Mouse (Mus musculus): Measurements from ENCODE around the gene Eif4g2. TPM values are rescaled to one million over a fixed set of nuclear protein-coding genes. Genes with fewer than 3 reads are reported as not detected.

Gene Eif4g2
- polyA plus RNA-seq, 1 experiment from 2014 or later = 913 TPM

DNA sequence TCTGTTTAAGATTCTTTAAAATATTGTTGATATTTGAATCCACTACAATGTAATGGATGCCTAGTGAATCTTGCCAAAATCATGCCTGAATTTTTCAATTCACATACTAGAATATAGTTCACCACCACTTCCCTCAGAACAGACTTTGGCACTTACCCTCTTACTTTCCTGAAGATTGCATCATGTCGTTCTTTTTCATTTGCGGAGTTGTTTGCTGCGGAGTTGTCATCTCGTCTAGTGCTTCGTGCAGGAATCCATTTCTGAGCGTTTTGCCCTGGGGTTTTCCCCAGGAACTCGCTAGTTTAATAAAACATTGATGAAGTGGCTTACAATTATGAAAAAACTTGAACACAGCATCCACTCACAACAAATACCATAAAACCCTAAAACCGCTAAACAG, 2.8 kb downstream of the Eif4g2 start:
- Histone ChIP-seq H3K27ac (replicated peaks; ENCODE audit: low read depth, low read length) (no peak overlapping the region), H3K4me3 (ENCODE audit: low read depth, low read length) (peak overlapping the region; percentile 99; the same call in 1 of the 2 replicates), H3K4me1 (ENCODE audit: control insufficient read depth, insufficient read depth, low read length) (peaks cover 20% of the 10 kb centered on the region), H3K36me3 (ENCODE audit: control insufficient read depth, insufficient read depth, low read length) (peaks cover 67% of the 10 kb centered on the region), H3K9me3 (ENCODE audit: control insufficient read depth, low read length) (no peaks in the 10 kb centered on the region), H3K4me2 (ENCODE audit: low read depth, low read length) (peak overlapping the region; percentile 83), H3K27me3 (replicated peaks; ENCODE audit: control insufficient read depth, insufficient read depth, low read length) (no peaks in the 10 kb centered on the region), H3K9ac (ENCODE audit: low read depth, low read length) (0 out of 2 replicates have a peak overlapping the region, but pooled peaks have one; percentile 2)
- WGBS = 84% methylated on average over 8 of the region's 8 CpGs
- DNase-seq (ENCODE audit: low spot score) (no peak), ATAC-seq (ENCODE audit: low read depth) (no peak)

GRCm38 (mm10) chr7:111078271-111078670, 4.6 kb downstream of the Eif4g2 start:
- no peak for ATAC-seq (ENCODE audit: low read depth)
- no peak for DNase-seq (ENCODE audit: low spot score)
- 93% methylated on average over 4 of the region's 4 CpGs for WGBS

DNA sequence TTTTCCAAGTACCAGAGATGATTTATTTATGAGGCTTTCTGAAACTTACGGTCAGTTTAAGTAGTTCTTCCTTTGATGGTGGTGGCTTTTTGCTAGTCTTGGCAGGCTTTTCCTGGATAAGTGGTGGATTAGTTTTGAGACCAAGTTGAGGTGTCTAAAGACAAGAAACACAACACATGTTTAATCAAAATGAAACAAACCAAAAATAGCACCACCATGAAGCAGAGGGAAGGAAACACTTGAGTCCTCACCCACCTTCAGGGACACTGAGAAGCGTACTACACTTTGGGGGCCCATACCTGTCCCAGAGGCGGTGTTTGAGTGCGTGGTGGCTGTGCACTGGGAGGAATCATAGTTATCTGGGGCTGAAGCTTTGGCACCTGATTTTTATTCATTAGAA, 7.5 kb downstream of the Eif4g2 start:
- Histone ChIP-seq H3K9ac (ENCODE audit: low read depth, low read length) (no peak overlapping the region), H3K4me1 (ENCODE audit: control insufficient read depth, insufficient read depth, low read length) (peaks cover 10% of the 10 kb centered on the region; the same call in 1 of the 2 replicates), H3K27ac (replicated peaks; ENCODE audit: low read depth, low read length) (no peak overlapping the region), H3K4me2 (ENCODE audit: low read depth, low read length) (no peak overlapping the region), H3K9me3 (ENCODE audit: control insufficient read depth, low read length) (no peaks in the 10 kb centered on the region), H3K27me3 (replicated peaks; ENCODE audit: control insufficient read depth, insufficient read depth, low read length) (no peaks in the 10 kb centered on the region), H3K4me3 (ENCODE audit: low read depth, low read length) (no peak overlapping the region), H3K36me3 (ENCODE audit: control insufficient read depth, insufficient read depth, low read length) (peaks cover 97% of the 10 kb centered on the region)
- WGBS = 92% methylated on average over 4 of the region's 4 CpGs
- DNase-seq (ENCODE audit: low spot score) (no peak), ATAC-seq (ENCODE audit: low read depth) (no peak)

More at GRCm38 (mm10) chr7:111078271-111078670, 4.6 kb downstream of the Eif4g2 start:
- Histone ChIP-seq H3K4me3 (ENCODE audit: low read depth, low read length) (no peak overlapping the region), H3K4me1 (ENCODE audit: control insufficient read depth, insufficient read depth, low read length) (peaks cover 20% of the 10 kb centered on the region), H3K27ac (replicated peaks; ENCODE audit: low read depth, low read length) (no peak overlapping the region), H3K27me3 (replicated peaks; ENCODE audit: control insufficient read depth, insufficient read depth, low read length) (no peaks in the 10 kb centered on the region), H3K4me2 (ENCODE audit: low read depth, low read length) (no peak overlapping the region), H3K9ac (ENCODE audit: low read depth, low read length) (no peak overlapping the region), H3K36me3 (ENCODE audit: control insufficient read depth, insufficient read depth, low read length) (peaks cover 85% of the 10 kb centered on the region), H3K9me3 (ENCODE audit: control insufficient read depth, low read length) (no peaks in the 10 kb centered on the region)

DNA sequence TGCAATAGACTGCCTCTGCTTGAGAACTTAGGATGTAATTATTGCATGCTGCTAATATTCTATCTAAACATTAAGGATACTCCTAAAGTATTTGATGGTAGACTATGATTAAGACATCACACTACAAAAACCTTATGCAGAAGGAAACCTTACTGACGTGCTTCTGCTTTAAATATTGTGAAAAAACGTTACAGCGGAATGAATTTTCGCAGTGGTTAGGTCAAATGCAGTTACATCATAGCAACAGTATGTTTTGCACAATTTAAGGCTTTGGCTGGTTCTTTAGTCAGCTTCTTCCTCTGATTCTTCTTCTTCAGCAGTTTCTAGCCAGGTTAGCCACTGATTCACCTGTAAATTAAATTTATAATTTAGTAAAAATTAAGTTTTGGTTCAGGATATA, 10.4 kb downstream of the Eif4g2 start:
- no peak overlapping the region for H3K9ac ChIP-seq (ENCODE audit: low read depth, low read length)
- H3K9me3 ChIP-seq (ENCODE audit: control insufficient read depth, low read length) = peaks cover 15% of the 10 kb centered on the region
- H3K4me1 ChIP-seq (ENCODE audit: control insufficient read depth, insufficient read depth, low read length) = no peaks in the 10 kb centered on the region
- H3K36me3 ChIP-seq (ENCODE audit: control insufficient read depth, insufficient read depth, low read length) = peaks cover 97% of the 10 kb centered on the region
- no peaks in the 10 kb centered on the region for H3K27me3 ChIP-seq (replicated peaks; ENCODE audit: control insufficient read depth, insufficient read depth, low read length)
- no peak overlapping the region for H3K27ac ChIP-seq (replicated peaks; ENCODE audit: low read depth, low read length)
- ATAC-seq (ENCODE audit: low read depth) = no peak
- 93% methylated on average over 4 of the region's 4 CpGs for WGBS
- DNase-seq (ENCODE audit: low spot score) = no peak
- no peak overlapping the region for H3K4me3 ChIP-seq (ENCODE audit: low read depth, low read length)
- H3K4me2 ChIP-seq (ENCODE audit: low read depth, low read length) = no peak overlapping the region

DNA sequence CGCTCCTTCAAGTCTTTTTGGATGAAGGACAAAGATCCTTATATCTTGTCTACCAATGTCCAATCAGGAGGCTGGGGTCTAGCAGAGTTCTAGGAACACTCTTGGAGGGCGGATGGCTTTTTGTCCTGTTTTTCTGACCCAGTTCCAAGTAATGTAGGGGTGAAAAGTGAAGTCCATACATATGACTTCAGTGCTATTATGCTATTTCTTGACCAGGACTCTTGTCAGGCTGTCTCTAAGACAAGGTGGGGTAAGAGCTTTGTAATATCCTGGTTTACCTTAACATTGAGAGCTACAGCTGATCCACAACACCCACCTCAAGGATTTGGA, 12.7 kb downstream of the Eif4g2 start:
- peaks cover 15% of the 10 kb centered on the region for H3K9me3 ChIP-seq (ENCODE audit: control insufficient read depth, low read length)
- no peaks in the 10 kb centered on the region for H3K27me3 ChIP-seq (replicated peaks; ENCODE audit: control insufficient read depth, insufficient read depth, low read length)
- H3K36me3 ChIP-seq (ENCODE audit: control insufficient read depth, insufficient read depth, low read length) = peaks cover 76% of the 10 kb centered on the region
- ATAC-seq (ENCODE audit: low read depth) = 0 out of 2 replicates have a peak, but pooled peaks have one; percentile 1
- no peak for DNase-seq (ENCODE audit: low spot score)
- no peaks in the 10 kb centered on the region for H3K4me1 ChIP-seq (ENCODE audit: control insufficient read depth, insufficient read depth, low read length)
- no peak overlapping the region for H3K27ac ChIP-seq (replicated peaks; ENCODE audit: low read depth, low read length)
- H3K9ac ChIP-seq (ENCODE audit: low read depth, low read length) = no peak overlapping the region
- no peak overlapping the region for H3K4me3 ChIP-seq (ENCODE audit: low read depth, low read length)
- H3K4me2 ChIP-seq (ENCODE audit: low read depth, low read length) = no peak overlapping the region
- 98% methylated on average over 2 of the region's 2 CpGs for WGBS

- H3K36me3 ChIP-seq (ENCODE audit: control insufficient read depth, insufficient read depth, low read length) = peaks cover 71% of the 10 kb centered on the region
- H3K9ac ChIP-seq (ENCODE audit: low read depth, low read length) = no peak overlapping the region
- DNase-seq (ENCODE audit: low spot score) = no peak
- H3K9me3 ChIP-seq (ENCODE audit: control insufficient read depth, low read length) = peaks cover 15% of the 10 kb centered on the region
- no peak overlapping the region for H3K27ac ChIP-seq (replicated peaks; ENCODE audit: low read depth, low read length)
- no peaks in the 10 kb centered on the region for H3K27me3 ChIP-seq (replicated peaks; ENCODE audit: control insufficient read depth, insufficient read depth, low read length)
- no peak overlapping the region for H3K4me3 ChIP-seq (ENCODE audit: low read depth, low read length)
- no peaks in the 10 kb centered on the region for H3K4me1 ChIP-seq (ENCODE audit: control insufficient read depth, insufficient read depth, low read length)
- 90% methylated on average over 7 of the region's 7 CpGs for WGBS
- peak; percentile 27; the same call in 1 of the 2 replicates for ATAC-seq (ENCODE audit: low read depth)
- no peak overlapping the region for H3K4me2 ChIP-seq (ENCODE audit: low read depth, low read length)
These were observed 13.2 kb downstream of the Eif4g2 start for GRCm38 (mm10) chr7:111069439-111070166.

GRCm38 (mm10) chr7:111068181-111068580, 14.6 kb downstream of the Eif4g2 start:
- H3K27ac ChIP-seq (replicated peaks; ENCODE audit: low read depth, low read length) = no peak overlapping the region
- H3K4me3 ChIP-seq (ENCODE audit: low read depth, low read length) = no peak overlapping the region
- H3K4me1 ChIP-seq (ENCODE audit: control insufficient read depth, insufficient read depth, low read length) = no peaks in the 10 kb centered on the region
- H3K4me2 ChIP-seq (ENCODE audit: low read depth, low read length) = no peak overlapping the region
- H3K9me3 ChIP-seq (ENCODE audit: control insufficient read depth, low read length) = peaks cover 21% of the 10 kb centered on the region
- ATAC-seq (ENCODE audit: low read depth) (no peak), DNase-seq (ENCODE audit: low spot score) (no peak)
- no peaks in the 10 kb centered on the region for H3K27me3 ChIP-seq (replicated peaks; ENCODE audit: control insufficient read depth, insufficient read depth, low read length)
- 98% methylated on average over 3 of the region's 3 CpGs for WGBS
- H3K9ac ChIP-seq (ENCODE audit: low read depth, low read length) = no peak overlapping the region
- H3K36me3 ChIP-seq (ENCODE audit: control insufficient read depth, insufficient read depth, low read length) = peaks cover 62% of the 10 kb centered on the region

- DNase-seq (ENCODE audit: low spot score) (no peak), ATAC-seq (ENCODE audit: low read depth) (no peak)
- no peak overlapping the region for H3K9ac ChIP-seq (ENCODE audit: low read depth, low read length)
- no peak overlapping the region for H3K27ac ChIP-seq (replicated peaks; ENCODE audit: low read depth, low read length)
- peaks cover 14% of the 10 kb centered on the region for H3K36me3 ChIP-seq (ENCODE audit: control insufficient read depth, insufficient read depth, low read length)
- H3K4me1 ChIP-seq (ENCODE audit: control insufficient read depth, insufficient read depth, low read length) = peaks cover 7% of the 10 kb centered on the region; the same call in 1 of the 2 replicates
- no peaks in the 10 kb centered on the region for H3K27me3 ChIP-seq (replicated peaks; ENCODE audit: control insufficient read depth, insufficient read depth, low read length)
- WGBS = 92% methylated on average over 1 of the region's 1 CpGs
- peaks cover 14% of the 10 kb centered on the region for H3K9me3 ChIP-seq (ENCODE audit: control insufficient read depth, low read length)
- no peak overlapping the region for H3K4me2 ChIP-seq (ENCODE audit: low read depth, low read length)
- no peak overlapping the region for H3K4me3 ChIP-seq (ENCODE audit: low read depth, low read length)
These were observed 19.9 kb downstream of the Eif4g2 start for GRCm38 (mm10) chr7:111062971-111063370.

GRCm38 (mm10) chr7:111059527-111059926, 23.3 kb downstream of the Eif4g2 start:
- no peak for DNase-seq (ENCODE audit: low spot score)
- Histone ChIP-seq H3K4me1 (ENCODE audit: control insufficient read depth, insufficient read depth, low read length) (peaks cover 7% of the 10 kb centered on the region; the same call in 1 of the 2 replicates), H3K27me3 (replicated peaks; ENCODE audit: control insufficient read depth, insufficient read depth, low read length) (no peaks in the 10 kb centered on the region), H3K4me2 (ENCODE audit: low read depth, low read length) (no peak overlapping the region), H3K36me3 (ENCODE audit: control insufficient read depth, insufficient read depth, low read length) (peaks cover 36% of the 10 kb centered on the region), H3K4me3 (ENCODE audit: low read depth, low read length) (no peak overlapping the region), H3K9ac (ENCODE audit: low read depth, low read length) (no peak overlapping the region), H3K27ac (replicated peaks; ENCODE audit: low read depth, low read length) (no peak overlapping the region), H3K9me3 (ENCODE audit: control insufficient read depth, low read length) (0 out of 2 replicates have a peak, but pooled peaks cover 8% of the 10 kb centered on the region)
- no peak for ATAC-seq (ENCODE audit: low read depth)
- 28% methylated on average over 5 of the region's 5 CpGs for WGBS
